Mouse (Mus musculus): Measurements from ENCODE around the gene Nrk. TPM values are rescaled to one million over a fixed set of nuclear protein-coding genes. Genes with fewer than 3 reads are reported as not detected.

The Nrk gene
- polyA plus RNA-seq, 1 experiment from 2014 or later, result 24.0 TPM

Other genes with a start within 250 kb of the Nrk start
- gene Serpina7, start 170.8 kb downstream of the Nrk start, polyA plus RNA-seq (2015; fragmentation: Nextera tagmentation; extraction: Ambion mirVana), result not detected in 2 replicates
- not detected in 2 replicates for gene 4930513O06Rik, start 171.8 kb downstream of the Nrk start, polyA plus RNA-seq (2015; fragmentation: Nextera tagmentation; extraction: Ambion mirVana)

All from heart, embryonic 16.5 days (tissue).